Mouse (Mus musculus) B cell, adult (primary cell): ENCODE results near the gene Btbd35f30. TPM values are rescaled to one million over a fixed set of nuclear protein-coding genes. Genes with fewer than 3 reads are reported as not detected.

Experiments used
- total RNA-seq: library from RNA; stranded (reverse); gene quantifications from 4 replicates; pipeline ENCODE4 v1.2.4, GENCODE M21; 2023; ENCODE audit not compliant: inconsistent age

Btbd35f30 gene
- total RNA-seq = not detected in 4 replicates

DNA sequence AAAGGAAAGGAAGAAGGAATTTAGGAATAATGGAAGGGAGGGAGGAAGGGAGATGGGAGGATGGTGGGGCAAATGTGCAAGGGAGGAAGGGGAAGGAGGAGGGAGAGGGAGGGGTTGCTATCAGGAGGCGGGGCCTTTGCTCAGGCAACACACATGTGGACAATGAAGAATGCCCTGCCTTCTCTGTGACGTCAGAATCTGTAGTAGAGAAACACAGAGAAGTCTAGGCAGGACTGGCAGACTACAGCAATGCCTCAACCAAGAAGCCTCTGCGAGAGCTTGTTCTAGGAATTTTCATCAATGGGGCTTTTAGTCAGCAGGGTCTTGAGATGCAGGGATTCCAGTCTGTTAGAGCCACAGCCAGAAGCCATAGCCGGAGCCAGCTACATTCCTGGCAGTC lies at the start of gene Btbd35f30:
TSS of gene Btbd35f30 (plus strand) at position 301 of the 400 bp plus-strand sequence.

DNA sequence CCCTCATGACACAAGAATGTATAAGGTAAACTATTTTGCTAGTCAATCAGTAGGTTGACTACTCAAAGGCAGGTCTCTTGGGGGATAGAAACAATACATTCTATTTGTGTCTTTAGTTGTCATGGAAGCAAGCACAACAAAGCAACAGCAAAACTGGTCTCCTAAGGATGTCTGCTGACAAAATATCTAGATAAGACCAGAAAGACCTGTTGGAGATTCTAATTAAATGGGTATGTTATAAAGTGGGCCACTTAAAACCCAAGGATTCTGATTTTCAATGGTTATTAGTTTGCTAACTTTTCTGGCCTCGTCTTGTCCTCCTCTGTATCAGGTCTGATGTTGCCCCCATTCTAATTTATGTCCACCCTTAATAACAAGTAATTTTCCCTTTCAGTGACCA lies 47.0 kb downstream of the Btbd35f30 start, which contains the start of gene Gm21789:
TSS of gene Gm21789 (plus strand) at position 301 of the 400 bp plus-strand sequence.

Other genes starting within 250 kb of the Btbd35f30 start
- not detected in 4 replicates for gene Gm5926, start 243.9 kb upstream of the Btbd35f30 start, total RNA-seq
- not detected in 4 replicates for gene Btbd35f21, start 168.5 kb upstream of the Btbd35f30 start, total RNA-seq
- gene Gm21789, start 47.1 kb downstream of the Btbd35f30 start, total RNA-seq = not detected in 4 replicates
- gene Btbd35f5, start 79.3 kb downstream of the Btbd35f30 start, total RNA-seq = not detected in 4 replicates